Mouse (Mus musculus) 416B (cell line): ENCODE measurements around the gene Muc1.
A peak's percentile ranks its signal among the peaks of the same experiment; 100 is the strongest.
"Not testable (repeated sequence)": the region's sequence is repeated elsewhere in the genome, so short reads cannot be mapped to it uniquely, and the experiment has no call there.

Experiments
- DNase-seq: peaks from one replicate; pipeline ENCODE4 v3.0.0; 2011; ENCODE audit warnings: low read depth

Muc1 gene

GRCm38 (mm10) chr3:89210162-89210561 is 18.7 kb upstream of the Muc1 start:
- DNase-seq, result no peak

- no peak for DNase-seq
Measured at GRCm38 (mm10) chr3:89210731-89211130, 18.1 kb upstream of the Muc1 start.

DNA sequence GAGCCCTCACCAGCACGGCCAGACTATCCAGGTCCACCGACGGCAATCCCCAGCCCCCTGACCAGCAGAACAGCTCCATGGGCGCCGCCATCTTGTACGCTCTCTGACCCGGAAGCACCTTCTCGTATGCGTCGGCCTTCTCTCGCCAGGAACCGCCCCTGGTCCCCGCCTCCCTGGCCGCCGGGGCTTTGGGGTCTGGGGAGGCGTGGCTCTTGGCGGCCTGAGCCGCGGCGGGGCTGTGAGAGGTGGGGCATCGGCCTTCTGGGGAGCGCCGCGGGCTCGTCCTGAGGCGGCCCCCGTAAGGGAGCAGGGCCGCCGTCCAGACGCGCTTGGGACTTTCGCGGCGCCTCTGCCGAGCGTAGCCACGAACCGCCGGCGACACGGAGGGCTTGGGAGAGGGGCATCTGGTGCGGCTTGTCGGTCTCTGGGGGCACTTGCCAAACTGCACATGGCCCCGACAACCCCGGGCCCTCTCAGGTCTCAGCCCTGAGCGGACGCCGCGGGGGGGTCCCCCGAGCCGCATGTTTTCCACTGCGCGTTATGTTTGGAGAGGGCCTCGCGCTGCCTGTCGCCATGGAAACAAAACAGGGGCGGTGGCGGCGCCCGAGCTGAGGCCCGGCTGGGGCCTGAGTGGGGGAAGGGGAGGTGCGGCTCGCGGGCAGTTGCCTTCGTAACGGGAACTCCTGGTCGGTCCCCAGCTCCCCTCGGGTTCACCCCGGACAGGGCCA is 14.9 kb upstream of the Muc1 start:
- peak; percentile 92 for DNase-seq

GRCm38 (mm10) chr3:89214681-89215411 is 14.0 kb upstream of the Muc1 start, which contains the start of gene Thbs3:
TSS of gene Thbs3 (plus strand) at chr3:89215180.
- DNase-seq, result no peak

GRCm38 (mm10) chr3:89215853-89216252 is 13.0 kb upstream of the Muc1 start:
- DNase-seq, result peak; percentile 85

DNA sequence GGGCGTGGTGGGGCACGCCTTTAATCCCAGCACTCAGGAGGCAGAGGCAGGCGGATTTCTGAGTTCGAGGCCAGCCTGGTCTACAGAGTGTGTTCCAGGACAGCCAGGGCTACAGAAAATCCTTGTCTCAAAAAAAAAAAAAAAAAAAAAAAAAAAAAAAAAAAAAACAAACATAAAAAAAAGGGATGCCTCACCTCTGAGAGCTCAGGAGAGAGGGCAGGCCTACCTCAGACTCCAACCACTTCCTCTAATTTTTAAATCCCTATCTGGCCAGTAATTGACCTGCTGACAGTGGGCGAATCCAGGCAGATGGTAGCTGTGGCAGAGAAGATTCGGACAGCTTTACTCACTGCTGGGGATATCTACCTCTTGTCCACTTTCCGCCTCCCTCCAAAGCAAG is 12.4 kb upstream of the Muc1 start:
- DNase-seq, result not testable (repeated sequence)

DNA sequence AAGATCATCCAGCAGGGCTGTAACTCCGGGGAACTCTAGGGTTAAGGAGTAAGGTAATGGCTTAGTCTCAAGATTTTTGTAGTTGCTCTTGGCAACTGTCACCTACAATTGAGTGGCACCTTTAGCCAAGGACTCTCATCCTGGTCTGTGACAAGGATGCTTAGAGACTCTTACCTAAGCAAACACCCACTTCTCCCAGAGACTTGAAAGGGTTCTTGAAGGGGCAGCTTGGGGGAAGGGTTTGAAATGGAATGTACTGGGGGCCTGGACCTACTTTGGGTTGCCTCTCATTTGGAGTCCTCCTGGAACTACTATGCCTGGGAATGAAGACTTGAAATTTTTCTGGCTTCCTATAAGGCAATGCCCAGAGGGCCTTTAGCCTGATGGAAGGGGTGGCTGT is 10.6 kb upstream of the Muc1 start:
- DNase-seq, result no peak

- no peak for DNase-seq
Measured at GRCm38 (mm10) chr3:89219546-89219945, 9.3 kb upstream of the Muc1 start.

DNA sequence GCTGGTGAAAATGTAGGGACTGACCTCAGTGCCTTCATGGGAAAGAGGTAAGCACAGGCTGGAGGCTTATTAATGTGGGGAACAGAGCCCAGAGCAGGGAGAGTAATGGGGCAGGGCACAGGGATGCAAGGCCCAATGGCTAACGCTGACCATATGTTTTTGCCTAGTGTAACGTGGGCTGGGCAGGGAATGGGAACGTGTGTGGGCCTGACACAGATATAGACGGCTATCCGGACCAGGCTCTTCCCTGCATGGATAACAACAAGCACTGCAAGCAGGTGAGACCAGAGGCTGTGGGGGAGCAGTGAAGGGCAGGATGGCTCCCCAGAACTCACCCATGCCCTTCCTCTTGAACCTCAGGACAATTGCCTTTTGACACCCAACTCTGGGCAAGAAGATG is 7.7 kb upstream of the Muc1 start:
- no peak for DNase-seq

GRCm38 (mm10) chr3:89224796-89225195 is 4.1 kb upstream of the Muc1 start:
- no peak for DNase-seq

GRCm38 (mm10) chr3:89225321-89225815 is 3.5 kb upstream of the Muc1 start:
- DNase-seq, result no peak

DNA sequence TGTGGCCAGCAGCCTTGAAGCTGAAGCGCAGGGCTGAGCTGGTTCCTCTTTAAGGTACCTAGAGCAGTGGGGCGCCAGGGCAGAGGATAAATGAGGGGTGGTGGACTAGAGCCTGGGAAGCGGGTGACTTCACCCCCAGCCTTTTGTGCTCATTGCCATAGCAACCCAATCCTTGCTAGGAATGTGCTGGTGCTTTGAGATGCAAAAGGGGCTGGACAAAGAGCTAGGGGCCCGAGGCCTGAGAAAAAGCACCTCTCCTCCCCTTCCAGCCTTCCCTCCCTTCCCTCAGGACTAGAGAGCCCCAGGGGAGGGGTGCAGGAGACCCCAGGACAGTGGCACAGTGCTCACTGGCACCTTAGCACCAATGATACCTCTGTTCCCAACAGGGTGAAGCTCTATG is 2.9 kb upstream of the Muc1 start:
- no peak for DNase-seq

DNA sequence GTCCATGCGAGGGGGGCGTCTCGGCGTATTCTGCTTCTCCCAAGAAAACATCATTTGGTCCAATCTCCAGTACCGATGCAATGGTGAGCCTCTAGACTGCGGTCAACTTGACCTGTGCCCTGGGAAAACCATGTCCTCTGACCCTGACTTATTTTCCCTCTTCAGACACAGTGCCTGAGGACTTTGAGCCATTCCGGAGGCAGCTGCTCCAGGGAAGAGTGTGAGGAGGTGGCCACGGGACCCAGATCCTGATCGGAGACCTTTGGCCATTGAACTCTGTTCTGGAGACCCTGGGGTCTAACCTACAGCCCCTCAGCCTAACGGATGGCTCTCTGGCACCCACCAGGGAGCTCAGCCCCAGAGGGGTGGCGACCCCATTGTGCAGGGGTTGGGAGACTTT is 2.5 kb upstream of the Muc1 start:
- no peak for DNase-seq

GRCm38 (mm10) chr3:89226900-89227299 is 2.0 kb upstream of the Muc1 start, which contains the start of gene Mtx1:
TSS of gene Mtx1 (minus strand) at chr3:89227088.
- no peak for DNase-seq

DNA sequence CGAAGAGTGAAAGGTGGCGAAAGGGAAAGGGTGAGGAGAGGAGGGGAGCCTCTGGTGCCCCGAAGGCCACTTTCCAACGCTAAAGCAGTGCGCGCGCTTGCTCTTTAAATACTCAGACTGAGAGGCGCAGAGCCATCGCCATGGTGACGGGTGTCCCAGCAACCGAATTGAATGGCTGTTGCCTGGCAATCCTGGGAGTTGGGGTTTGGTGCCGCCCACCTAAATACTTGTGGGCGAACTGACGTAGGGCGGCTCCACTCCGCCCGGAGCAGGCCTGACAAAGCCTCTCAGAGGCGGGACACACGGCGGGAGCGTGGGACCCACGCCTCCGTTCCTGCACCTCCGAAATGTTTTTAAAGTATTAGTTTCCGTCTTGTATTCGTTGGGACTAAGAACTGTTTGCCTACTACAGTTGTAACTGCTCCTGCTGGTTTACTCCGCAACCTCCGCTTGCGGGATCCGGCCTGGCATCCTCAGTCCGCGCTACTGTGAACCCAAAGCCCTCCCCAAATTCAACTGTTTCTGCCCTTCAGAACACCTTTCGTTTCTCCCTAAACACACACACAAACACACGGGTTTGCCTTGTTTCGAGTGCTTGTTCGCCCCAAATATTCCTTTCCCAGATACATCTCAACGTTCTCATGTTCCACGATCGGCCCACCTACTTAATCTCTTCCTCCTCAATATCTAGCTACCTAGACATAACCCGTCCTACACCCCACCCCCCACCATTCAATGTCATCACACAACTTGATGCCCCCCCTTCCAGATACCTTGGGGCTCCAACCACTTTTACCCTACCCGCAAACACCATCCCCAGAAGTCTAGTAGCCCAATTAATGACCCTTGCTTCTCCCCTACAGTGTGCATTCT is 1.3 kb upstream of the Muc1 start:
- DNase-seq, result peak; percentile 73

DNA sequence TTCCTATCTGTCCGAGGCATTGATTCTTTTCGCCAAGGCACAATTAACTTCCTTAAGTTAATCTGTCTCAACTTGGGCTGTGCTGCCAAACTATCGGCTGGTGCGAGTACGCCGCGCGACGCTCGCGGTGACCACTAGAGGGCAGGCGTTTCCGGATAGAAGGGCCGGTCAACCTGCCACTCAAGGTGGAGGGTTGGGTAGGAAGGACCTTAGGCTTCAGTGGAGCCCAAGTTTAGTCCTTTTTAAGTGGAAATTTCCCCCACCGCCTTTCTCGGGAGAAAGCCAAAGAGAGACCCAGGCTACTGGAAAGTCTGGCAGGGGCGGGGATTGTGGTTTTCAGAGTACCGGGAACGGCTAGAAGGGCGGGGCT is 692 bp upstream of the Muc1 start:
- peak; percentile 88 for DNase-seq

GRCm38 (mm10) chr3:89229276-89229675 is 419 bp downstream of the Muc1 start:
- DNase-seq, result peak; percentile 42

- no peak for DNase-seq
Measured at GRCm38 (mm10) chr3:89230561-89230960, 1.7 kb downstream of the Muc1 start.

- DNase-seq, result peak; percentile 72
Measured at GRCm38 (mm10) chr3:89231345-89231744, 2.5 kb downstream of the Muc1 start.

DNA sequence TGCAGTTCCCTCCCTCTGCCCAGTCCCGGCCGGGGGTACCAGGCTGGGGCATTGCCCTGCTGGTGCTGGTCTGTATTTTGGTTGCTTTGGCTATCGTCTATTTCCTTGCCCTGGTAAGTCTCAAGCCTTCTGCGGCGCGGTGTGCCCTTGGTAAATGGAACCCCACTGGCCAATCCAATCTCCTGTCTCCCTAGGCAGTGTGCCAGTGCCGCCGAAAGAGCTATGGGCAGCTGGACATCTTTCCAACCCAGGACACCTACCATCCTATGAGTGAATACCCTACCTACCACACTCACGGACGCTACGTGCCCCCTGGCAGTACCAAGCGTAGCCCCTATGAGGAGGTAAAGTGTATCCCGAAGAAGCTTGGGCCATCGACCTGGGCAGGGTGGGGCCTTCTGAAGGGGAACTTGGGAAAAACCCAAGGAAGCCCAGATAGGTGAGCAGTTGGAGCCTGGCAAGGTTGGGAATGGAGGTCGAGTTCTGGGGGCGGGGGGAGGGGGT is 3.0 kb downstream of the Muc1 start:
- no peak for DNase-seq

DNA sequence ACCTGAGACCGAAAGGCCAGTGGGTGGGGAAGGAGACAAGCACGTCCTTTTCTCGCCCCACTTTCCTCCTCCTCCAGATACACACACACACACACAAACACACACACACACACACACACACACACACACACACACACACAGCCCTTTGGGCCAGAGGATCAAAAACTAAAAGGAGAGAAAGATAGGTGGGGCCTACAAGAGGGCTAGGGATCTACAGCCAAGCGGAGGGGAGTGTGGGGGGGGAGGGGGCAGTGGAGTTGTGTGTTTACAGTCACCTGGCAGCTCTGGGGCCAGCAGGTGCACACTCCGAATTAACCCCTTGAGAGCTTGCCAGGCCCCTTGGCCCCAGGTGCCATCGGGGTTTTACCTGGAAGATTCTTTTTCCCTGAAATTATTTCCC is 3.8 kb downstream of the Muc1 start:
- no peak for DNase-seq

GRCm38 (mm10) chr3:89233562-89234110 is 4.8 kb downstream of the Muc1 start:
- DNase-seq, result no peak
